In genomic region chr12:3265188-3265587, GRCm38 (mm10) we compare ENCODE assay signal across 25 mouse cellular contexts.
"Had no signal": no experiment of that assay in that cellular context is flagged by ENCODE, and none has a peak within 500 bp of the region (broad histone marks: within the 10 kb centered on the region; RNA-seq: fewer than 3 reads in every experiment).

No protein-coding gene starts in this region.

- H3K9me3 ChIP-seq: heart, embryonic 10.5 days; heart, embryonic 12.5 days; hindbrain, embryonic 13.5 days; hindbrain, embryonic 15.5 days; kidney, embryonic 15.5 days; limb, embryonic 13.5 days; limb, embryonic 15.5 days; liver, embryonic 12.5 days; liver, embryonic 15.5 days had no signal

- ATAC-seq: hindbrain, postnatal 0 days; intestine, embryonic 16.5 days; liver, embryonic 12.5 days had no signal

- H3K27me3 ChIP-seq: heart, embryonic 12.5 days; hindbrain, embryonic 13.5 days; hindbrain, embryonic 15.5 days; kidney, embryonic 15.5 days; limb, embryonic 13.5 days; limb, embryonic 15.5 days; liver, embryonic 12.5 days; liver, embryonic 15.5 days had no signal

- H3K4me3 ChIP-seq: heart, embryonic 10.5 days; heart, embryonic 12.5 days; hindbrain, embryonic 10.5 days; hindbrain, embryonic 13.5 days; hindbrain, embryonic 15.5 days; kidney, embryonic 15.5 days; limb, embryonic 13.5 days; limb, embryonic 15.5 days; liver, embryonic 12.5 days; liver, embryonic 15.5 days had no signal

- H3K4me1 ChIP-seq: heart, embryonic 10.5 days; hindbrain, embryonic 10.5 days; hindbrain, embryonic 13.5 days; hindbrain, embryonic 15.5 days; kidney, embryonic 15.5 days; limb, embryonic 13.5 days; limb, embryonic 15.5 days had no signal

- H3K9ac ChIP-seq: heart, embryonic 12.5 days; hindbrain, embryonic 13.5 days; hindbrain, embryonic 15.5 days; kidney, embryonic 15.5 days; limb, embryonic 13.5 days; limb, embryonic 15.5 days; liver, embryonic 12.5 days; liver, embryonic 15.5 days had no signal

- H3K27ac ChIP-seq: heart, embryonic 10.5 days; hindbrain, embryonic 10.5 days; hindbrain, embryonic 13.5 days; hindbrain, embryonic 15.5 days; hindbrain, postnatal 0 days; kidney, embryonic 15.5 days; kidney, postnatal 0 days; limb, embryonic 13.5 days; limb, embryonic 15.5 days; liver, embryonic 12.5 days; liver, embryonic 15.5 days had no signal

- DNase-seq: gastrocnemius, postnatal 10 days; gastrocnemius, postnatal 25 days; heart, adult 18-20 months; heart, postnatal 10 days; heart, postnatal 4 days; kidney, adult 11 months; kidney, adult 9 months; kidney, postnatal 14 days; kidney, postnatal 36 days; layer of hippocampus, adult 9-11 months; layer of hippocampus, postnatal 36 days; left cerebral cortex, postnatal 4 days had no signal

- H3K4me2 ChIP-seq: heart, embryonic 12.5 days; hindbrain, embryonic 13.5 days; hindbrain, embryonic 15.5 days; kidney, embryonic 15.5 days; limb, embryonic 13.5 days; limb, embryonic 15.5 days; liver, embryonic 12.5 days; liver, embryonic 15.5 days had no signal
